Mouse (Mus musculus) lung, embryonic 16.5 days (tissue): ENCODE measurements around the gene Ncstn. TPM values are rescaled to one million over a fixed set of nuclear protein-coding genes. Genes with fewer than 3 reads are reported as not detected.

ENCODE experiments used
- ATAC-seq: fragments of 200-750 bp; cut with Nextera tagmentation; 2 replicates; pipeline ENCODE4 v1.8.0; 2017; ENCODE audit warnings: low read depth, mild to moderate bottlenecking, moderate library complexity
- H3K27ac ChIP-seq: fragments of 300-500 bp; sonication (generic); 2 replicates; pipeline ENCODE4 v1.5.1; 2014; ENCODE audit warnings: mild to moderate bottlenecking, control low read depth, low read length
- H3K27me3 ChIP-seq: fragments of 300-500 bp; sonication (generic); 2 replicates; pipeline ENCODE4 v1.6.1; 2014; ENCODE audit warnings: low read depth, low read length, mixed read lengths; ENCODE audit not compliant: control insufficient read depth, insufficient read depth
- H3K36me3 ChIP-seq: fragments of 300-500 bp; sonication (generic); 2 replicates; pipeline ENCODE4 v1.6.1; 2014; ENCODE audit warnings: low read length; ENCODE audit not compliant: control insufficient read depth, insufficient read depth
- H3K4me1 ChIP-seq: fragments of 300-500 bp; sonication (generic); replicated peaks from 2 replicates; pipeline ENCODE4 v1.6.1; 2014; ENCODE audit warnings: low read length, mixed read lengths; ENCODE audit not compliant: control insufficient read depth, insufficient read depth
- H3K4me2 ChIP-seq: fragments of 300-500 bp; sonication (generic); 2 replicates; pipeline ENCODE4 v1.6.1; 2014; ENCODE audit warnings: low read depth, low read length, control low read depth
- H3K4me3 ChIP-seq: fragments of 300-500 bp; sonication (generic); 2 replicates; pipeline ENCODE4 v1.5.1; 2014; ENCODE audit warnings: mild to moderate bottlenecking, low read length, control low read depth
- H3K9ac ChIP-seq: fragments of 300-500 bp; sonication (generic); 2 replicates; pipeline ENCODE4 v1.6.1; 2014; ENCODE audit warnings: low read length, control low read depth
- H3K9me3 ChIP-seq: fragments of 300-500 bp; sonication (generic); 2 replicates; pipeline ENCODE4 v1.6.1; 2016; ENCODE audit warnings: low read length; ENCODE audit not compliant: control insufficient read depth
- WGBS: fragments of 180-500 bp; shearing (Covaris S2); extraction: QIAGEN DNeasy Blood & Tissue Kit; methylation state at CpG from one replicate; pipeline ENCODE4 v1.1.7; 2014; 5-methylcytosine and 5-hydroxymethylcytosine counted together
- polyA plus RNA-seq: library from polyadenylated mRNA; unstranded; fragments of >200 nt; fragmentation: Nextera tagmentation; extraction: Ambion mirVana; gene quantifications from 2 replicates; pipeline ENCODE4 v1.2.1, GENCODE M21; 2015

Gene Ncstn
- 146 TPM in 2 replicates for polyA plus RNA-seq

DNA sequence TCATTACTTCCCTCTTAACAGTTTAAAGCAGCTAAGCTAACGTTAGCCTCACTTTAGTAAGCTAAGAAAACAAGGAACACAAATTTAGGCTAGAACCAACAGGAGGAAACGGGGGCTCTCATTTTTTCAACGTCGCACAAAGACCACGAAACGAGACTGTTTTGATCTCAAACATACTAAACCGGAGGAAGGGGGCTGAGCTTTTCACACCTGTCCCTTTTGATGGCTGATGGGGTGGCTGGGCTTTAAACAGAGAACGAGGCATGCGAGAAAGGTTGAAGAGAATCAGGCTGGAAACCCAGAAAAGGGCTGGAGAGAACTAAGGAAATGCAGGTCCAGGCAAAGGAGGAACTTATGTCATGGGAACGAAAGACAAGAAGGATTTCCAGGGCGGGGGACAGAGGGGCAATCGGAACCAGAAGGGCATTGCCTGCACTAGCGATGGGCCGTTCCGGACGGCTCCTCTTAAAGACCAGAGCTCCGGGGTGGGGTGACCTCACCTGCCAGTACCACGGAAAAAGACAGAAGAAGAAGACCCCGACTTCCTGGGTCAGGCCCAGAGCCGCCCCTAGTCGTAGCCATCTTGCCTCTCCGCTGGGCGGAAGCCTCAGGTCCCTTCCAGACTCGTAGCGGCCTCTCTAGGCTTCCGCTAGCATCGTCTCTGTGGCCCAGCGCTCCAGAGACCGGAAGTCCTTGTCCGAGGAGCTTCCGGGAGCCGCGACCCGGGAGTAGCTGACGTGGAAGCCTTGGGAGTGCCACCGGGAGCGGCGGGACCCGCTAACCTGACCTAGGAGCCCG is at the start of gene Ncstn, which contains the start of gene Copa:
Gene Ncstn, minus strand, starts transcription at position 695 of the 798 bp plus-strand sequence.
Gene Copa, plus strand, starts transcription at position 429 of the 798 bp plus-strand sequence.
- peak within 1 kb of the TSS; percentile 95 for H3K4me3 ChIP-seq
- peak within 1 kb of the TSS; percentile 74 for H3K4me2 ChIP-seq
- peaks cover 19% of the 10 kb centered on the region for H3K4me1 ChIP-seq
- H3K27me3 ChIP-seq = no peaks in the 10 kb centered on the region
- H3K9ac ChIP-seq = peak within 1 kb of the TSS; percentile 89
- H3K36me3 ChIP-seq = peaks cover 12% of the 10 kb centered on the region
- H3K27ac ChIP-seq = peak within 1 kb of the TSS; percentile 76
- no peaks in the 10 kb centered on the region for H3K9me3 ChIP-seq
- WGBS = under 1% methylated on average over 40 of the region's 40 CpGs
- ATAC-seq = peak; percentile 99

DNA sequence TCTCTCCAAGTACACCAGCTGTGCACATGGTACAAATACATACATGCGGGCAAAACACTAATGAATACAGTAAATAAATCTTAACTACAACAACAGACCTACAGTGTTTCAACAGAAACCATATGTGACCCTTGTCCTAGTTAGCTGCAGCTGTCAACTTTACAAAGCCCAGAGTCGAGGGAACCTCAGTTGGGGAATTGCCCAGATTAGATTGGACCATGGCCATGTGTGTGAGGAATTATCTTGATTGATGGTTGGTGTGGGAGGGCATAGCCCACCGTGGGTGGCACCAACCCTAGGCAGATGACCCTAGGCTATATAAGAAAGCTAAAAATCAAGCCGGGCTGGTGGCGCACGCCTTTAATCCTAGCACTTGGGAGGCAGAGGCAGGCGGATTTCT is 49.7 kb upstream of the Ncstn start:
- Histone ChIP-seq H3K27me3 (no peaks in the 10 kb centered on the region), H3K36me3 (peaks cover 43% of the 10 kb centered on the region), H3K27ac (no peak overlapping the region), H3K4me3 (no peak overlapping the region), H3K4me2 (no peak overlapping the region), H3K9me3 (no peaks in the 10 kb centered on the region), H3K9ac (no peak overlapping the region), H3K4me1 (peaks cover 7% of the 10 kb centered on the region)
- ATAC-seq = no peak
- 81% methylated on average over 7 of the region's 7 CpGs for WGBS

DNA sequence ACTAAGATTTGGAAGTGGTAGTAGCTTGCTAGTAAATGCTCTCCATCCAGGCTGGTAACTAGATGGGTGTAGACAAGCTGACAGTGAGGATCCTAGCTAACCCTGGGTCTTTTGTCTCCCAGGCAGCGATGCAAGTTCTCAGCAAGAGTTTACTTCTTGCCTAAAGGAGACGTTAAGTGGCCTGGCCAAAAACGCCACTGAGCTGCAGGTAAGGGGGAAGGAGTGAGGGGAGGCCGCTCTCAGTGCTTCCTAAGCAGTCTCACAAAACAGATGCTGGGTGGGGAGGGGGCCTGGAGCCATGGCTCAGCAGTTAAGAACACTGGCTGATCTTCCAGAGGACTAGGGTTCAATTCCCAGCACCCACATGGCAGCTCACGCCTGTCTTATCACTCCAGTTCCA is 47.2 kb upstream of the Ncstn start:
- WGBS = 85% methylated on average over 5 of the region's 5 CpGs
- Histone ChIP-seq H3K9me3 (no peaks in the 10 kb centered on the region), H3K4me2 (no peak overlapping the region), H3K36me3 (peaks cover 40% of the 10 kb centered on the region), H3K9ac (no peak overlapping the region), H3K27ac (no peak overlapping the region), H3K4me1 (peaks cover 7% of the 10 kb centered on the region), H3K27me3 (no peaks in the 10 kb centered on the region), H3K4me3 (no peak overlapping the region)
- no peak for ATAC-seq

GRCm38 (mm10) chr1:172129108-172129507 is 46.5 kb upstream of the Ncstn start:
- H3K4me3 ChIP-seq = no peak overlapping the region
- H3K4me2 ChIP-seq = no peak overlapping the region
- H3K4me1 ChIP-seq = peaks cover 7% of the 10 kb centered on the region
- no peak overlapping the region for H3K9ac ChIP-seq
- no peaks in the 10 kb centered on the region for H3K9me3 ChIP-seq
- H3K36me3 ChIP-seq = peaks cover 38% of the 10 kb centered on the region
- no peak for ATAC-seq
- no peaks in the 10 kb centered on the region for H3K27me3 ChIP-seq
- no peak overlapping the region for H3K27ac ChIP-seq
- 47% methylated on average over 2 of the region's 2 CpGs for WGBS

DNA sequence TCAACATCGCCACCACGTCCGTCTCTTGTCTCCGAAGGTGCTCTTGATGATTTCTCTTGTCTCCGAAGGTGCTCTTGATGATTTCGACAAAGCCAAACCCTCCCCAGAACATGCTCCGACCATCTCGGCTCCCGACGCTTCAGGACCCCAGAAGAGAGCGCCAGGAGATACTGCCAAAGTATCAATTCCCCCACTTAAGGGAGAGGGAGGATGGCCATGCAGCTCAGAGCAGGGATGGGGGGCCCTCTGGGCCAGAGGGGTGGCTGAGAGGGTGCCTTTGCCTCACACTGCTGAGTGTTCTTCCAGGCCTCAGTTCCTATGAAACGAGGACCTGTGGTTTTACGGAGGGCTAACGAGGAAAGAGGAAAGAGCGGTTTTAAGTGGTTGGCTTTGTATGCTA is 46.0 kb upstream of the Ncstn start:
- no peak overlapping the region for H3K9ac ChIP-seq
- 93% methylated on average over 15 of the region's 15 CpGs for WGBS
- H3K27me3 ChIP-seq = no peaks in the 10 kb centered on the region
- H3K27ac ChIP-seq = no peak overlapping the region
- no peak overlapping the region for H3K4me3 ChIP-seq
- no peaks in the 10 kb centered on the region for H3K9me3 ChIP-seq
- H3K4me1 ChIP-seq = peaks cover 7% of the 10 kb centered on the region
- H3K36me3 ChIP-seq = peaks cover 34% of the 10 kb centered on the region
- H3K4me2 ChIP-seq = no peak overlapping the region
- no peak for ATAC-seq

- H3K36me3 ChIP-seq = peaks cover 36% of the 10 kb centered on the region
- peaks cover 7% of the 10 kb centered on the region for H3K4me1 ChIP-seq
- 19% methylated on average over 5 of the region's 5 CpGs for WGBS
- peak overlapping the region; percentile 56 for H3K4me3 ChIP-seq
- no peak for ATAC-seq
- no peaks in the 10 kb centered on the region for H3K9me3 ChIP-seq
- H3K27ac ChIP-seq = no peak overlapping the region
- no peaks in the 10 kb centered on the region for H3K27me3 ChIP-seq
- peak overlapping the region; percentile 73 for H3K9ac ChIP-seq
- H3K4me2 ChIP-seq = peak overlapping the region; percentile 72
Measured at GRCm38 (mm10) chr1:172127487-172127886, 44.9 kb upstream of the Ncstn start.

DNA sequence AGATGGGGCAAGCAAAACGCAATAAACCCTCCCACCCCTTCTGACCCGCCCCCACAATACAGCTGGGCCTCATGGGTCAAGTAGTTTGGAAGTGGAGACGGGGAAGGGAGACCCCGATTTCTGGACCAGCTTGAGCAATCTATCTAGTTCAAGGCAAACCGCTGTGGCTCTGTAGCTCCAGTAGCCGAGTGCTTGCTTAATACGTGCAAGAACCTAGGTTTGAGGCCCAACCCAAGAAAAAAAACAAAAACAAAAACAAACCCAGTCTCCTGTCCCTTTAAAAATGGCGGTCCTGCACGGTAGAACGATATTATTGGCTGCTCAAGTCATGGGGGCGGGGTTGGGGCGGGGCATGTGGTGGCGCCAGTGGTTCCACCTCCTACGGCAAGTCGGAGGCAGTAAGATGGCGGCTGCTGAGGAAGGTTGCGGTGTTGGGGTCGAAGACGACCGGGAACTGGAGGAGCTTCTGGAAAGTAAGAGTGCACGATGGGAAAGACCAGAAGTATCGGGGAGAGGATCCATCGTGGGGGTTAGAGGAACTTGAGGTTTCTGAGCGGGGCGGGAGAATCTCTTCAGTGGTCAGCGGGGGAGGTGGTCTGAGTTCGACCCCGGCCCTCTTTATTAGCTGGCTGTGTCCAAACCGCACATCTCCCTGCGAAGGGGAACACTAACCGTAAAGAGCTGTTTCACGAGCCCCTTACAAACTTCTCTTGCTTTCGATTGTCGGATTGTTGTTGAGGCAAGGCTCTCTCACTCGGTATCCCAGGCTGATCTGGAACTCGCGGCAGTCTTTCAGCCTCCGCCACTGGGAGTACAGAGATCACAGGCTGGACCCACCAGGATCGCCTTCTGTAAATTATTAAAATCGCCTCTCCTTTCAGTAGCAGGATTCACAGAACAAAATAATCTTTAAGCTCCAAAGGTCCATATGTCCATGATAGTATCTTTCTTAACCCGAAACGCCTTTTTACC is 44.1 kb upstream of the Ncstn start, which contains the start of gene Pex19:
Gene Pex19, plus strand, starts transcription at position 380 of the 972 bp plus-strand sequence.
- H3K27ac ChIP-seq = no peak within 1 kb of the TSS
- H3K9me3 ChIP-seq = no peaks in the 10 kb centered on the region
- H3K4me2 ChIP-seq = peak within 1 kb of the TSS; percentile 80
- peaks cover 7% of the 10 kb centered on the region for H3K4me1 ChIP-seq
- H3K9ac ChIP-seq = peak within 1 kb of the TSS; percentile 73
- ATAC-seq = peak; percentile 98
- peaks cover 37% of the 10 kb centered on the region for H3K36me3 ChIP-seq
- H3K27me3 ChIP-seq = no peaks in the 10 kb centered on the region
- WGBS = under 1% methylated on average over 42 of the region's 42 CpGs
- H3K4me3 ChIP-seq = peak within 1 kb of the TSS; percentile 56

- Histone ChIP-seq H3K4me1 (peaks cover 7% of the 10 kb centered on the region), H3K4me3 (no peak overlapping the region), H3K9me3 (no peaks in the 10 kb centered on the region), H3K27ac (no peak overlapping the region), H3K36me3 (peaks cover 40% of the 10 kb centered on the region), H3K27me3 (no peaks in the 10 kb centered on the region), H3K9ac (no peak overlapping the region), H3K4me2 (no peak overlapping the region)
- 75% methylated on average over 6 of the region's 6 CpGs for WGBS
- no peak for ATAC-seq
Measured at GRCm38 (mm10) chr1:172124572-172124971, 42.0 kb upstream of the Ncstn start.

GRCm38 (mm10) chr1:172122671-172123070 is 40.1 kb upstream of the Ncstn start:
- no peak overlapping the region for H3K4me3 ChIP-seq
- WGBS = 79% methylated on average over 2 of the region's 2 CpGs
- no peaks in the 10 kb centered on the region for H3K9me3 ChIP-seq
- no peaks in the 10 kb centered on the region for H3K27me3 ChIP-seq
- no peak for ATAC-seq
- H3K4me2 ChIP-seq = no peak overlapping the region
- H3K36me3 ChIP-seq = peaks cover 54% of the 10 kb centered on the region
- peaks cover 4% of the 10 kb centered on the region for H3K4me1 ChIP-seq
- no peak overlapping the region for H3K27ac ChIP-seq
- no peak overlapping the region for H3K9ac ChIP-seq
